Mouse (Mus musculus): Measurements from ENCODE around the gene Kmt2e.
"Not testable (repeated sequence)": the region's sequence is repeated elsewhere in the genome, so short reads cannot be mapped to it uniquely, and the experiment has no call there.

Gene Kmt2e

GRCm38 (mm10) chr5:23502317-23502937 is 68.2 kb downstream of the Kmt2e start:
- DNase-seq = no peak

GRCm38 (mm10) chr5:23505578-23505977 is 71.3 kb downstream of the Kmt2e start:
- no peak for DNase-seq

GRCm38 (mm10) chr5:23507210-23507609 is 73.0 kb downstream of the Kmt2e start:
- DNase-seq = no peak

GRCm38 (mm10) chr5:23508630-23509029 is 74.4 kb downstream of the Kmt2e start:
- DNase-seq = no peak

- no peak for DNase-seq
Observed at GRCm38 (mm10) chr5:23511456-23511855, 77.2 kb downstream of the Kmt2e start.

- DNase-seq = no peak
Observed at GRCm38 (mm10) chr5:23512556-23512955, 78.3 kb downstream of the Kmt2e start.

GRCm38 (mm10) chr5:23513468-23513867 is 79.2 kb downstream of the Kmt2e start:
- no peak for DNase-seq

GRCm38 (mm10) chr5:23515038-23515437 is 80.8 kb downstream of the Kmt2e start:
- no peak for DNase-seq

GRCm38 (mm10) chr5:23516962-23517361 is 82.7 kb downstream of the Kmt2e start:
- no peak for DNase-seq

- DNase-seq = no peak
Observed at GRCm38 (mm10) chr5:23517839-23518238, 83.6 kb downstream of the Kmt2e start.

GRCm38 (mm10) chr5:23518673-23519072 is 84.4 kb downstream of the Kmt2e start:
- DNase-seq = peak; percentile 47 to 62

GRCm38 (mm10) chr5:23519679-23520078 is 85.4 kb downstream of the Kmt2e start:
- DNase-seq = no peak

GRCm38 (mm10) chr5:23521645-23522044 is 87.4 kb downstream of the Kmt2e start:
- DNase-seq = no peak

- no peak for DNase-seq
Observed at GRCm38 (mm10) chr5:23523936-23524335, 89.7 kb downstream of the Kmt2e start.

- no peak for DNase-seq
Observed at GRCm38 (mm10) chr5:23524621-23525020, 90.4 kb downstream of the Kmt2e start.

GRCm38 (mm10) chr5:23531100-23531499 is 96.9 kb downstream of the Kmt2e start:
- no peak for DNase-seq

GRCm38 (mm10) chr5:23531541-23532096 is 97.4 kb downstream of the Kmt2e start:
- DNase-seq = no peak

GRCm38 (mm10) chr5:23535692-23536091 is 101.5 kb downstream of the Kmt2e start:
- DNase-seq = no peak

- DNase-seq = peak in 1 of 2 experiments; percentile 7
Observed at GRCm38 (mm10) chr5:23551687-23552086, 117.4 kb downstream of the Kmt2e start.

GRCm38 (mm10) chr5:23553338-23553737 is 119.1 kb downstream of the Kmt2e start:
- DNase-seq = not testable (repeated sequence)

Measured in kidney, postnatal 4 days (tissue).